Mouse (Mus musculus) forebrain, embryonic 14.5 days (tissue): Measurements from ENCODE around the gene Ccdc162. TPM values are rescaled to one million over a fixed set of nuclear protein-coding genes. Genes with fewer than 3 reads are reported as not detected.

Experiments
- ATAC-seq: fragments of 200-750 bp; cut with Nextera tagmentation; 2 replicates; pipeline ENCODE4 v1.8.0; 2017; ENCODE audit warnings: mild to moderate bottlenecking, moderate library complexity
- DNase-seq: peaks from one replicate; pipeline ENCODE4 v3.0.0-alpha.2; 2015; ENCODE audit warnings: low spot score
- H3K27ac ChIP-seq: fragments of 300-500 bp; sonication (generic); 2 replicates; pipeline ENCODE4 v1.5.1; 2014; ENCODE audit warnings: low read depth, mild to moderate bottlenecking, control low read depth, low read length, moderate library complexity
- H3K27me3 ChIP-seq: fragments of 300-500 bp; sonication (generic); replicated peaks from 2 replicates; pipeline ENCODE4 v1.6.1; 2014; ENCODE audit warnings: low read length, control low read depth, mixed read lengths; ENCODE audit not compliant: control insufficient read depth, insufficient read depth
- H3K36me3 ChIP-seq: fragments of 300-500 bp; sonication (generic); 2 replicates; pipeline ENCODE4 v1.6.1; 2014; ENCODE audit warnings: low read length, control low read depth; ENCODE audit not compliant: control insufficient read depth, insufficient read depth
- H3K4me1 ChIP-seq: fragments of 300-500 bp; sonication (generic); 2 replicates; pipeline ENCODE4 v1.6.1; 2014; ENCODE audit warnings: antibody characterized with exemption, low read length, control low read depth; ENCODE audit not compliant: control insufficient read depth, insufficient read depth
- H3K4me2 ChIP-seq: fragments of 300-500 bp; sonication (generic); 2 replicates; pipeline ENCODE4 v1.6.1; 2014; ENCODE audit warnings: mild to moderate bottlenecking, control low read depth, low read length
- H3K4me3 ChIP-seq: fragments of 300-500 bp; sonication (generic); 2 replicates; pipeline ENCODE4 v1.5.1; 2014; ENCODE audit warnings: low read depth, low read length, control low read depth
- H3K9ac ChIP-seq: fragments of 300-500 bp; sonication (generic); 2 replicates; pipeline ENCODE4 v1.6.1; 2014; ENCODE audit warnings: mild to moderate bottlenecking, low read length, control low read depth, moderate library complexity
- H3K9me3 ChIP-seq: fragments of 300-500 bp; sonication (generic); replicated peaks from 2 replicates; pipeline ENCODE4 v1.6.1; 2016; ENCODE audit warnings: low read length, control low read depth, mixed read lengths; ENCODE audit not compliant: control insufficient read depth
- WGBS: fragments of 180-500 bp; shearing (Covaris S2); extraction: QIAGEN DNeasy Blood & Tissue Kit; methylation state at CpG from one replicate; pipeline ENCODE4 v1.1.7; 2014; 5-methylcytosine and 5-hydroxymethylcytosine counted together
- polyA plus RNA-seq: library from polyadenylated mRNA; unstranded; fragments of >200 nt; fragmentation: Nextera tagmentation; extraction: Ambion mirVana; gene quantifications from 2 replicates; pipeline ENCODE4 v1.2.1, GENCODE M21; 2014

The Ccdc162 gene
- polyA plus RNA-seq, 1 experiment from 2014 or later: 0.66 TPM

DNA sequence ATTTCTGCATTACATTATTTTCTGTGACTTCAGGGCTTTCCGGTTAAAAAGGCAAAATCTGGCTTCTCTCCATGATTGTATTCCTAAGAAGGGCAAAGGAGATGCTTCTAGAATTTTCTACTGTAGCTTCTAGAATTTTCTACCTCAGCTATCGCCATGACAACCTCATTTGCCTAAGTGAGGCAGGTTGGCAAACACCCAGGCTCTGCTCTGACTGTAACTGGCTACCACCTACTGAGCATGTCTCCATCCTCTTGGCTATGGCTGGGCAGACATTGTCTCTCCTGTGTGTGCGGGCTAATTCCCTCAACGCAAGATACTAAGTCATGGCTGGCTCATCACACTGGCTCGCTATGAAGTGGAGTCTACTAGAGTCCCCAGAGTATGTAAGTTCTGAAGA lies 30.1 kb upstream of the Ccdc162 start:
- Histone ChIP-seq H3K9me3 (no peaks in the 10 kb centered on the region), H3K36me3 (0 out of 2 replicates have a peak, but pooled peaks cover 8% of the 10 kb centered on the region), H3K27ac (no peak overlapping the region), H3K4me1 (no peaks in the 10 kb centered on the region), H3K4me3 (no peak overlapping the region), H3K9ac (no peak overlapping the region), H3K27me3 (no peaks in the 10 kb centered on the region), H3K4me2 (no peak overlapping the region)
- ATAC-seq (no peak), DNase-seq (peak; percentile 67)
- 67% methylated on average over 5 of the region's 5 CpGs for WGBS

DNA sequence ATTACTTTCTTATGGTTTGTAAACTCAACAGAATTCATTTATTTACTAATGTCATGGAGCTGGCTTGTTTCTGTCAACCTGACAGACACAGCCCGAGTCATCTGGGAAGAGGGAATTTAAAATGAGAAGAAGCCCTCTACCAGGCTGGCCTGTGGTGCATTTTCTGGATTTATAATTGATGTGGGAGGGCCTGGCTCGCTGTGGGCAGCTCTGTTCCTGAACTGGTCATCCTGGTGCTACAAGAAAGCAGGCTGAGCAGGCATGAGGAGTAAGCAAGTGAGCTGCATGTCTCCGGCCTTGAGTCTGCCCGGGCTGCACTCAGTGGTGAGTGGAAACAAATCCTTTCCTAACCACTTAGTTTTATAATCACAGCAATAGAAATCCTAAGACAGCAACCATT lies 27.6 kb upstream of the Ccdc162 start:
- Histone ChIP-seq H3K27ac (no peak overlapping the region), H3K36me3 (0 out of 2 replicates have a peak, but pooled peaks cover 8% of the 10 kb centered on the region), H3K4me2 (no peak overlapping the region), H3K9me3 (no peaks in the 10 kb centered on the region), H3K4me3 (no peak overlapping the region), H3K27me3 (no peaks in the 10 kb centered on the region), H3K9ac (no peak overlapping the region), H3K4me1 (no peaks in the 10 kb centered on the region)
- 86% methylated on average over 4 of the region's 4 CpGs for WGBS
- DNase-seq (no peak), ATAC-seq (no peak)

DNA sequence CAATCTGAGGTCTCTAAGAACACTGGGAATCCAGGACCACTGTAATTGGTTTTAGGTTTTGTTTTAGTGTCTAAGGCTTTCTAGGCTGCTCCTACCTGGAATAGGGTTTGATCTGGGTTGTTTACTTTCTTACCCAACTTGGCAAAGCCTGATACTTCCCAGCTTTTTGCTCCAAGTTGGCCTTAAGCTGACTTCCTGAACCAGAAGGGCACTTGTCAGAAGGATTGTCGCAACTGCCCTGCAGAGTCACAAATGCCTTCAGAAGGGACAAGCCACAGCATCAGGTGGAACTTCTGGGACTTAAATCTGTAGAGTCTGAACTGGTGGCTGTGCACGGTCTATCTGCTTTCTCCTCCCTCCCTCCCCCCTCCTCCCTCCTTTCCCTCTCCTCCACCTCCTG lies 23.8 kb upstream of the Ccdc162 start:
- no peaks in the 10 kb centered on the region for H3K27me3 ChIP-seq
- 82% methylated on average over 2 of the region's 2 CpGs for WGBS
- no peak overlapping the region for H3K27ac ChIP-seq
- H3K4me2 ChIP-seq: no peak overlapping the region
- H3K9ac ChIP-seq: no peak overlapping the region
- H3K4me1 ChIP-seq: no peaks in the 10 kb centered on the region
- ATAC-seq (no peak), DNase-seq (no peak)
- H3K36me3 ChIP-seq: 0 out of 2 replicates have a peak, but pooled peaks cover 8% of the 10 kb centered on the region
- H3K9me3 ChIP-seq: no peaks in the 10 kb centered on the region
- no peak overlapping the region for H3K4me3 ChIP-seq

DNA sequence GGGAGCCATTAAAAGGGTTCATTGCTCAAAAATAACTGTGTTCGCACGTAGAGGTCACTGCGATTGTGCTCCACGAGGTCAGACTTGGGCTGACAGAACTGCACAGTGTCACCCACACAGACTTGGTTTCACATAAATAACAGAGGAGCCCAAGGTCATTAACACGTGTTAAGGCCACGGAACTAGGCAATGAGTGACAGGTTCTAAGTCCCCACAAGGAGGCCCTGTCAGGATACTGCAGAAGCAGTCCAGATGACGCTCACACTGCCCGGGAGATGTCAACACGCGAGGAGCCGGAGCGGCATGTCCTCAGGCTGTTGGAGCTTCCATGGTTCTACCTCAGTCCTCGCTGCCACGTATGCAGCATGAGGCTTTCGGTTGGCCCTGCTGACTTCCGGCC lies 20.8 kb upstream of the Ccdc162 start:
- no peaks in the 10 kb centered on the region for H3K9me3 ChIP-seq
- no peak overlapping the region for H3K4me3 ChIP-seq
- no peak overlapping the region for H3K9ac ChIP-seq
- H3K4me1 ChIP-seq: no peaks in the 10 kb centered on the region
- no peak overlapping the region for H3K27ac ChIP-seq
- H3K4me2 ChIP-seq: no peak overlapping the region
- DNase-seq (no peak), ATAC-seq (no peak)
- WGBS: 93% methylated on average over 16 of the region's 16 CpGs
- H3K36me3 ChIP-seq: no peaks in the 10 kb centered on the region
- H3K27me3 ChIP-seq: no peaks in the 10 kb centered on the region

DNA sequence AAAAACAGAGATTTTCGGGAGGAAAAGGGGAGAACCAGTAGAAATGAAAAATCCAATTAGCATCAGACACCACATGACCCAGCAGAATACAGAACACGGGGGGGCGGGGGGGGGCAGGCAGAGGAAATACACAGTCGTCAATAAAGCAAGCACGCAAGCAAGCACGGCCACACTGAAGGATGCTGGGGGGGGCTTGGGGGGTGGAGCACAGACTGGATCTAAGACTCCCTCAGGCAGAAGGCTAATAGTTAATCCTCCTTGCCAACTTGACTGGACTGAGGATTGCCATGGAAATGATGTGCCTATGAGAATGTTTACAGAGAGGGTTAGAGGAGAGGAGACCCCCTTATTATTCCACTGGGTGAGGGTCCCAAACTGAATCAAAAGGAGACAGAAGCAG lies 19.0 kb upstream of the Ccdc162 start:
- DNase-seq (no peak), ATAC-seq (no peak)
- no peak overlapping the region for H3K9ac ChIP-seq
- H3K36me3 ChIP-seq: no peaks in the 10 kb centered on the region
- no peaks in the 10 kb centered on the region for H3K9me3 ChIP-seq
- H3K4me2 ChIP-seq: no peak overlapping the region
- WGBS: 36% methylated on average over 6 of the region's 6 CpGs
- no peak overlapping the region for H3K27ac ChIP-seq
- H3K4me1 ChIP-seq: no peaks in the 10 kb centered on the region
- no peaks in the 10 kb centered on the region for H3K27me3 ChIP-seq
- H3K4me3 ChIP-seq: no peak overlapping the region

DNA sequence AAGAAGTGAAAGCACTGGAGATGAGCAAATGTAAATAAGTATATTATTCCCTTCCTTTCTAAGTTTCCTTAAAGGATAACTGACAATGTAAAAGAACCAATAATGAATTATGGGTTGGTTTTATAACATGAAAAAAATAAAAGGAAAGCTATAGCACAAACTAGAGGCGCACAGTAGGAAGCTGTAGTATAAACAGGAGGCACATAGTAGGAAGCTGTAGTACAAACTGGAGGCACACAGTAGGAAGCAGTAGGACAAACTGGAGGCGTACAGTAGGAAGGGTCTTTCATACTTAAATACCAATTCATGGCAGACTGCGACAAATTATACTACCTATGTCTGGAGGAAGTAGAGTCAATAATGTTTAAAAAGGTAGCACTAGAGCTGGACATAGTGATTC lies 16.8 kb upstream of the Ccdc162 start:
- Histone ChIP-seq H3K4me1 (no peaks in the 10 kb centered on the region), H3K36me3 (peaks cover 8% of the 10 kb centered on the region; the same call in 1 of the 2 replicates), H3K4me3 (no peak overlapping the region), H3K9me3 (no peaks in the 10 kb centered on the region), H3K4me2 (no peak overlapping the region), H3K9ac (no peak overlapping the region), H3K27me3 (no peaks in the 10 kb centered on the region), H3K27ac (no peak overlapping the region)
- WGBS: 95% methylated on average over 3 of the region's 3 CpGs
- DNase-seq: no peak
- no peak for ATAC-seq

DNA sequence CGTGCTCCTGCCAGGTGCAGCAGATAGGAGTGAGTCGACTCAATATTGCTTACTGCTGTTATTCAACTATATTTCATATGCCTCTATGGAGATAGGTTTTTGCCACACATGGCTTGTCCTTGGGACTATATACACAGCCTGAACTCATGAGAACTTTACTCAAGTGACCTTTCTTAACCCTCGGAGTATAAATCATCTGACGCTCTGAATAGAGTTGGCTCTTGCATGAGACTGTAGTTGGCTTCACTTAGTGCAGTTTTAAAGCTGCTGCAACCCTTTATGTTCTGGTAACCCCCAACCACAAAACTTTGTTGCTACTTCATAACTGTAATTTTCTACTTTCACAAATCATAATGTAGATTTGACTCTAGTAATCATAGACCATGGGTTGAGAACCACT lies 15.5 kb upstream of the Ccdc162 start:
- no peaks in the 10 kb centered on the region for H3K9me3 ChIP-seq
- peaks cover 17% of the 10 kb centered on the region; the same call in 1 of the 2 replicates for H3K36me3 ChIP-seq
- H3K9ac ChIP-seq: no peak overlapping the region
- H3K27me3 ChIP-seq: no peaks in the 10 kb centered on the region
- ATAC-seq: no peak
- H3K4me1 ChIP-seq: no peaks in the 10 kb centered on the region
- H3K27ac ChIP-seq: no peak overlapping the region
- WGBS: 95% methylated on average over 4 of the region's 4 CpGs
- DNase-seq: no peak
- H3K4me3 ChIP-seq: no peak overlapping the region
- no peak overlapping the region for H3K4me2 ChIP-seq

DNA sequence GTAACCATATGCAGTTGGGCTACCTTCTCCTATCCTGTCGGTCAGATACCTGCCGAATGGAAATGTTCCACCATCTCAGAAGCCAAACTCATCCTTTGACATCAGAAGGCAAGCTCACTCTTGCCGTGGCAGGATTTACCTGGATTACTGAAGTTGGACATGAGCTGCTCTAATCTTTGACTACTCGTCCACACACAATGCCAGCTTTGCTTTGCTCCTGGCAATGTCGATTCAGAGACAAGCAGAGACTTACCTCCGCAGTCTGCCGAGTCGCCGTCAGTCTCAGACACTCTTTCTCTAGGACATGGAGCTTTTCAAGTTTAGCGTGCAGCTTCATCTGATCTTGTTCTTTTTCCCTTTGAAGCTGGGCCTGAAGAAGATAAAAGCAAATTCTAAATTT lies 14.3 kb upstream of the Ccdc162 start:
- no peak overlapping the region for H3K9ac ChIP-seq
- no peaks in the 10 kb centered on the region for H3K27me3 ChIP-seq
- no peak overlapping the region for H3K4me3 ChIP-seq
- H3K36me3 ChIP-seq: peaks cover 17% of the 10 kb centered on the region; the same call in 1 of the 2 replicates
- no peak overlapping the region for H3K4me2 ChIP-seq
- WGBS: 92% methylated on average over 10 of the region's 10 CpGs
- no peaks in the 10 kb centered on the region for H3K4me1 ChIP-seq
- H3K9me3 ChIP-seq: no peaks in the 10 kb centered on the region
- H3K27ac ChIP-seq: no peak overlapping the region
- DNase-seq: no peak
- ATAC-seq: no peak

DNA sequence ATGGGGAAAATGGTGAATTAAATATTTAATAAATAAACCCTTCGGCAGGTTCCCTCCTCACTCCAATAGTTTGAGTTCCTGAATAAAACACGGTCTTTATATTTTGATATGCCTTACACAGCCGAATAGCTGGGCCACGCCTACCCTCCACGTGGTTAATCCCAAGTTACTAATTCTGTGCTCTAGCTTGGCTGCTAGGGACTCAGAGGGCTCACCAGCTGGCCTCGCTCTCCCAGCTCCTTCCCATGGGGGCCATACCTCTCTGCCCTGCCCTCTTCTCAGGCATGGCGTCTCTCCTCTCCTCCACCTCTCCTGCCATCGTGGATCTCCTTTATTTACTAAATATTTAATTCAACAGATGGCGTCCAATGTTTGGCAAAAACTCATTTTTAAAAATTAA lies 9.8 kb upstream of the Ccdc162 start:
- ATAC-seq: no peak
- no peak overlapping the region for H3K27ac ChIP-seq
- no peak overlapping the region for H3K4me3 ChIP-seq
- H3K27me3 ChIP-seq: no peaks in the 10 kb centered on the region
- WGBS: 88% methylated on average over 9 of the region's 9 CpGs
- no peak overlapping the region for H3K4me2 ChIP-seq
- H3K36me3 ChIP-seq: peaks cover 17% of the 10 kb centered on the region; the same call in 1 of the 2 replicates
- no peak overlapping the region for H3K9ac ChIP-seq
- no peaks in the 10 kb centered on the region for H3K9me3 ChIP-seq
- DNase-seq: no peak
- no peaks in the 10 kb centered on the region for H3K4me1 ChIP-seq
